Mouse (Mus musculus) liver, postnatal 0 days (tissue): ENCODE results near the gene Arhgef19.

Experiments
- CTCF ChIP-seq: sonication (generic); IDR thresholded peaks from 2 replicates; pipeline ENCODE4 v1.5.1; 2016; ENCODE audit warnings: antibody characterized with exemption, low read depth
- EP300 ChIP-seq: IDR thresholded peaks from 2 replicates; pipeline ENCODE4 v1.6.1; 2016; ENCODE audit warnings: antibody characterized with exemption, low read depth, mild to moderate bottlenecking

GRCm38 (mm10) chr4:141243636-141244035 lies 4.3 kb downstream of the Arhgef19 start:
- TF ChIP-seq EP300 (no peak), CTCF (no peak)
